Mouse (Mus musculus): ENCODE measurements around the gene Tec. TPM values are rescaled to one million over a fixed set of nuclear protein-coding genes. Genes with fewer than 3 reads are reported as not detected.
A peak's percentile ranks its signal among the peaks of the same experiment; 100 is the strongest.

Gene Tec
- polyA plus RNA-seq, 1 experiment from 2014 or later: 12.1 TPM

DNA sequence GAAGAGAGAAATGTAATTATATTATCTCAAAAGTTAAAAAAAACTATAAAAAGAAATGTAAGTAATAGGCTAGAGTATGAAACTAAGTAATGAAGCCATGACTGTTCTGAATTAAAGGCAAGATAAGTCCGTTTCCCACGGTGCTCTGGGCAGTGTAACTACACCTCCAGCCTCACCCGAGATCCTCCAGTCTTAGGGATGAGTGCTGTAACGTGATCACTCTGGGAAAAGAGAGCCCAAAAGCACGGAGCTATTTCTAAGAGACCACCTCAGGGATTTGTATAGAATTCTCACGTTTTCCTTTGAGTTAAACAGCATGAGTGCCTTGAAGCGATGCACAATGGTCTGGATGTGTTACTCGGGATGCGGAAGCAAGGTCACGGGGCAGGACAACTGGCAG lies 162.2 kb downstream of the Tec start:
- Histone ChIP-seq H3K4me1 (ENCODE audit: insufficient read depth, low read length) (peaks cover 3% of the 10 kb centered on the region; the same call in 1 of the 2 replicates), H3K27me3 (ENCODE audit: insufficient read depth, low read length) (no peaks in the 10 kb centered on the region), H3K9ac (replicated peaks; ENCODE audit: low read length) (no peak overlapping the region), H3K27ac (ENCODE audit: low read length) (no peak overlapping the region), H3K4me2 (replicated peaks; ENCODE audit: low read depth, low read length) (peak overlapping the region; percentile 28), H3K36me3 (ENCODE audit: insufficient read depth, low read length) (no peaks in the 10 kb centered on the region), H3K4me3 (ENCODE audit: low read length) (peak overlapping the region; percentile 15), H3K9me3 (ENCODE audit: low read length) (peaks cover 8% of the 10 kb centered on the region; the same call in 1 of the 2 replicates)
- peak; percentile 59; the same call in 1 of the 2 replicates for ATAC-seq (ENCODE audit: low FRiP score, low TSS enrichment)
- WGBS: 30% methylated on average over 10 of the region's 10 CpGs

Other genes with a start within 250 kb of the Tec start
- not detected in 2 replicates for gene Cnga1, start 224.2 kb downstream of the Tec start, polyA plus RNA-seq (2015; fragmentation: Nextera tagmentation; extraction: Ambion mirVana)
- 4.7 and 5.6 TPM in 2 replicates for gene Nipal1, start 220.7 kb downstream of the Tec start, polyA plus RNA-seq (2015; fragmentation: Nextera tagmentation; extraction: Ambion mirVana)
- 0.06 and 0.28 TPM in 2 replicates for gene Txk, start 115.7 kb downstream of the Tec start, polyA plus RNA-seq (2015; fragmentation: Nextera tagmentation; extraction: Ambion mirVana)
- 11.8 and 12.6 TPM in 2 replicates for gene Slain2, start 45.8 kb upstream of the Tec start, polyA plus RNA-seq (2015; fragmentation: Nextera tagmentation; extraction: Ambion mirVana)
- gene Gm10135, start 106.2 kb upstream of the Tec start, polyA plus RNA-seq (2015; fragmentation: Nextera tagmentation; extraction: Ambion mirVana): not detected in 2 replicates
- 1.2 and 1.8 TPM in 2 replicates for gene Slc10a4, start 138.4 kb upstream of the Tec start, polyA plus RNA-seq (2015; fragmentation: Nextera tagmentation; extraction: Ambion mirVana)

Measured in kidney, embryonic 16.5 days (tissue).